Mouse (Mus musculus): ENCODE results near the gene Plppr4. TPM values are rescaled to one million over a fixed set of nuclear protein-coding genes. Genes with fewer than 3 reads are reported as not detected.

Plppr4 gene
- polyA plus RNA-seq, 1 experiment from 2014 or later: 0.41 TPM

DNA sequence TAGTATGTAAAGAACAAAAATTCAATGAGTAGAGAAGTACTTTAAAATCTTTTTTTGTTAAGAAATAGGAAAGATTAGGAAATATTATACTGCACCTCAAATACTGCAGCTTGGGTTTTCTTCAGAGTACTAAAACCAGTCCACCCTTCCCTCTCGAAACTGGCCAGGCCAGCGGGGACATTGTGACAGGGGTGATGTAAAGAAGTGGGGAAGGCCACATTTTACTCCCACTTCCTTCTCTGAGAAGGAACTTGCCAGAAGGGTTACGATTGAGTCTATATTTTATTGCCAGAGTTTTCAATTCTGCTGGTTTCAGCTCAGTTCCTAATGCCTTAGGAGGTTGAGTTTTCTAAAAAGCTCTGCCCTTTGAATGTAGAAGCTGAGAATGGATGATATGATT lies 41.0 kb downstream of the Plppr4 start:
- Histone ChIP-seq H3K27me3 (no peaks in the 10 kb centered on the region), H3K4me3 (no peak overlapping the region), H3K36me3 (no peaks in the 10 kb centered on the region), H3K27ac (no peak overlapping the region), H3K4me2 (replicated peaks) (no peak overlapping the region), H3K9ac (no peak overlapping the region), H3K9me3 (no peaks in the 10 kb centered on the region), H3K4me1 (no peaks in the 10 kb centered on the region)
- 83% methylated on average over 3 of the region's 3 CpGs for WGBS
- ATAC-seq (ENCODE audit: low FRiP score, low read depth): no peak

DNA sequence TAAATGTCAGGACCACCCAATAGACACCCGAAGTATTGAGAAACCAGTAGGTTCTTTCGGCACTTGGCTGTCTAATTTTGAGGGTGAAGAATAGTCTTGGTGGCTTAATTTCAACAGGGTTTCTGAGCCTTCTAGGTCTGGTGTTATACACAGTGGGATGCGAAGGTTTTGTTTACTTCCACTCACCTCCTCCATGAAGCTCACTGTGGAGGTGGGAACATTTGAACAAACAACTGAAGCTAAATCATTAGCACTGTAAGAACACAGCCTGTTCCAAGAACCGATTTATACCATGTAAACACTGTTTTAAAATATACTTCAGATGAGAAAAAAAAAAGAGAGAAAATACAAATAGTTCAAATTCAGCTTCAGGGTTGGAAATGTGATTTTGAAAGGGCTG lies 47.3 kb downstream of the Plppr4 start:
- Histone ChIP-seq H3K4me2 (replicated peaks) (no peak overlapping the region), H3K4me3 (no peak overlapping the region), H3K27ac (no peak overlapping the region), H3K4me1 (no peaks in the 10 kb centered on the region), H3K9ac (no peak overlapping the region), H3K27me3 (no peaks in the 10 kb centered on the region), H3K36me3 (no peaks in the 10 kb centered on the region), H3K9me3 (no peaks in the 10 kb centered on the region)
- no peak for ATAC-seq (ENCODE audit: low FRiP score, low read depth)
- 88% methylated on average over 4 of the region's 4 CpGs for WGBS

DNA sequence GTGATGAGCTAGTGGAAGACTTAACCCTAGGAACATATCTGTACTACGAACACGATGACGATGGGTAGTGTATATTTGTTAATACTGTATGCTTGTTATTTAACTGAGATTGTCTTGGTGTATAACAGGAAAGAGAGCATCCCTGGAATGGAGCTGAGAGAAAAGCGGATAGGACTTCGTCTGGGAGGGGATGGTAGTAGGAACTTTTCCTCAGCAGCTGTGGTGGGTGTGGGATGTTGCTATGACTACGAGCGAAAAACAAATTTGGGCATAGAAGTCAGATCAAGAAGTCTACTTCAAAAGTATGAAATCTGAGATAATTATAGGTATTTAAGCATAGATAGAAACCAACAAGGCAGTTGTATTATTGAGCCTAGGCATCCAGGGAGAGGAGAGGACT lies 48.6 kb downstream of the Plppr4 start:
- no peaks in the 10 kb centered on the region for H3K9me3 ChIP-seq
- H3K4me2 ChIP-seq (replicated peaks): no peak overlapping the region
- no peaks in the 10 kb centered on the region for H3K36me3 ChIP-seq
- ATAC-seq (ENCODE audit: low FRiP score, low read depth): no peak
- WGBS: 91% methylated on average over 7 of the region's 7 CpGs
- H3K9ac ChIP-seq: no peak overlapping the region
- H3K4me3 ChIP-seq: no peak overlapping the region
- H3K27ac ChIP-seq: no peak overlapping the region
- no peaks in the 10 kb centered on the region for H3K4me1 ChIP-seq
- H3K27me3 ChIP-seq: no peaks in the 10 kb centered on the region

DNA sequence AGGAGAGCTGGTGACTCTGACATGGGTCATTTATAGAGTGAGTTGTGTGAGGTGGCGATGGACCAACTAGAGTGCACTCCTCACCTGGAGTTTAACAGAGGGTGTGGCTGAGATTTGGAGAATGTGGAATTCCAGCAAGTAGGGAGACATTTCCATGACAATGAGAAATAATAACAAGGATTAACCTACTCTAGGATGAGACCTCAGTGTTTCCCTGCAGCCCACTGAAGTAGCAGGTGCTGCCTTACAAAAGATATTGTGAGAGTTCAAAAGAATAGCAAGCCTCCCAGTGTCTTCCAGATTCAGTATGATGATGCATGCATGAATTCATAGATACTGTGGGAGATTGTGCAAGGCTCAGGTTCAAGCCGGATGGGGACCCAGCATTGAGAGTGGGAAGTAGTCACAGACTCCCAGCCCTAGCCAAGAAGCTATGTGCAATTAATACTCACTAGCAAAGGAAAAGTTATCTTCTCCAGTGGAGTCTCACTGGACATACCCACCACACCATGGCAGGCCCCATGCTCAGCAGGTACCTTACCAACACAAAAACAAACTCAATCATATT lies 49.8 kb downstream of the Plppr4 start:
- no peaks in the 10 kb centered on the region for H3K4me1 ChIP-seq
- no peak overlapping the region for H3K4me2 ChIP-seq (replicated peaks)
- no peaks in the 10 kb centered on the region for H3K36me3 ChIP-seq
- ATAC-seq (ENCODE audit: low FRiP score, low read depth): no peak
- WGBS: 81% methylated on average over 2 of the region's 2 CpGs
- H3K27me3 ChIP-seq: no peaks in the 10 kb centered on the region
- no peaks in the 10 kb centered on the region for H3K9me3 ChIP-seq
- no peak overlapping the region for H3K4me3 ChIP-seq
- H3K27ac ChIP-seq: no peak overlapping the region
- no peak overlapping the region for H3K9ac ChIP-seq

DNA sequence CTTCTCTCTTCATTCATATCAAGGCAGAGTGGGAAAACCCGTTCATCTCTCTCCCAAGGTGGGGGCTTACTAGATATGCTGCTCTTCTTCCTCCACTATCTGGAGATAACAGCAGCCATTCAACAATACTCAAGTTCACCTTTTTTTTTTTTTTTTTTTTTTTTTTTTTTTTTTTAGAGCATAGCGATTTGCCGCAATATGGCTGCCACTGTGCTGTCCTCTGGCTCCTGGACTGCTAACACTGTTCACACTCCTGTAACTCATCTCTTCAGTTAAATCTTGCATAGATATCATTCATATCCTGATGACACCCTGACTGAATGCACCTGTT lies 51.1 kb downstream of the Plppr4 start:
- Histone ChIP-seq H3K27ac (no peak overlapping the region), H3K4me2 (replicated peaks) (no peak overlapping the region), H3K9me3 (no peaks in the 10 kb centered on the region), H3K27me3 (no peaks in the 10 kb centered on the region), H3K4me1 (no peaks in the 10 kb centered on the region), H3K36me3 (no peaks in the 10 kb centered on the region), H3K9ac (no peak overlapping the region), H3K4me3 (no peak overlapping the region)
- WGBS: 94% methylated on average over 3 of the region's 3 CpGs
- no peak for ATAC-seq (ENCODE audit: low FRiP score, low read depth)

DNA sequence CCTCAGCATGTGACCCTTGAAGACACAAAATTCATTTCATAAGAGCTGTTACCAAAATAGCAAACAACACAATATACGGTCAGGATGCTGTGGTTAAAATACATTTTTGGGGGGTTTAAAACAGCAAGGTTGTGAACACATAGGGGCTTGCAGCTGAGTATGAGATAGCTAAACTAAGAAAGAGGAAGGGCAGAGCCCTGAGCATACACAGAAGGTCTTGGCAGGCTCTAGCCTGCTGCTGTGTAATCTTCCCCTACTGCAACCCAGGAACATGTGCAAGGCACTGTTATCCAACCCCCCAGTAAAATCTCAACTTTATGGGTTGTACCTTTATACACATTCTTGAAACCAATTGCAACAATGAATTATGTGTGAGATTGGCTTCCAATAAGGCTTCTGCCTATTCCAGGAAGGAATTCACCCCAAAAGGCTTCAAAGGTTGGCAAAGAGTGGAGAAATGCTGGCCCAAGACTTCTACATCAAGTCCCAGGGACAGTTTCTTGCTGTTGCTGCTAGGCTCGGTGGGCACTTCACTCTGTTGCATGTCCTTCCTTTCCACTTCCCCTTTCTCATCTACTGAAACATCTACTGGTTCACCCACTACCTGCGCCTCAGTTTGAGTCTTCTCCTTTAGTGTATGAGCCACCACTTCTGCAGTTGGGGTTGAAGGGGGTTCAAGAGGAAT lies 51.6 kb downstream of the Plppr4 start:
- 84% methylated on average over 3 of the region's 3 CpGs for WGBS

DNA sequence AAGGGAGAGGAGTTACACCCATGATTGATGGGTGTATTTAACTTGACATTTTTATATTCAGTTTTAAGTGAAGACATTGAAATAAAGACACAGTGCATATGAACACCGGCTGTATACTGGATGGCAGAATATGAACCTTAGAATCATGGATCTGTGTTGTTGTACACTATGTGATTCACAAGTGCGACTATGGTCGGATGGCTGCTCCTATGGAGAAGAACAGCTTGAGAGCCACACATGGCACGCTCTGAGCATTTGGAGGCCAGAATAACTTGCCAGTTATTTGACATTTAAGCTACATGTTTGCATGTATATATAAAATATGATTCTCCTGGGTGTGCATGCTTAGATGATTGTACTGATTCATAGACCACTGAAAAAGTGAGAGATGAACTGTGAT lies 53.1 kb downstream of the Plppr4 start:
- ATAC-seq (ENCODE audit: low FRiP score, low read depth): no peak
- Histone ChIP-seq H3K4me3 (no peak overlapping the region), H3K9me3 (no peaks in the 10 kb centered on the region), H3K4me2 (replicated peaks) (no peak overlapping the region), H3K27me3 (no peaks in the 10 kb centered on the region), H3K4me1 (no peaks in the 10 kb centered on the region), H3K27ac (no peak overlapping the region), H3K36me3 (no peaks in the 10 kb centered on the region), H3K9ac (no peak overlapping the region)
- 90% methylated on average over 4 of the region's 4 CpGs for WGBS

More for the DNA sequence above, 51.6 kb downstream of the Plppr4 start:
- Histone ChIP-seq H3K9me3 (no peaks in the 10 kb centered on the region), H3K36me3 (no peaks in the 10 kb centered on the region), H3K27me3 (no peaks in the 10 kb centered on the region), H3K27ac (no peak overlapping the region), H3K4me1 (no peaks in the 10 kb centered on the region), H3K4me3 (no peak overlapping the region), H3K4me2 (replicated peaks) (no peak overlapping the region), H3K9ac (no peak overlapping the region)
- ATAC-seq (ENCODE audit: low FRiP score, low read depth): no peak

DNA sequence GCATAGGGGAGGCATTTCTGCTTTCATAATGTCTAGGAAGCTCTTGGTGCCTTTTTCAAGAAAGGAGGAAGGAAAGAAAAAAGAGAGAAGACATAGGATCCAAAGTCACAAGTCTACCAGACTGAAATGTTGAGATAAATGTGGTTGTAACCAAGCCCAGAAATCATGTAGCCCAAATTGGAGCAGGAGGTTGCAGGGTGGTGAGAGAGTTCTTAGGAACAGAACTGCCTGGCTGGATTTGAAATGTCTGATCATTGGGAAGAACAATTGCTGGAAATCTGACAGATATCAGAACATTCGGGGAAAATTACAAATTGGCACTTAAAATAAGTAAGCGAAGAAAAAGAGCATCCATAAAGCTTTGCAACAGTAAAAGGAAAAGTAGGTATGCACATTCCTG lies 56.6 kb downstream of the Plppr4 start:
- no peaks in the 10 kb centered on the region for H3K9me3 ChIP-seq
- no peaks in the 10 kb centered on the region for H3K4me1 ChIP-seq
- no peak for ATAC-seq (ENCODE audit: low FRiP score, low read depth)
- H3K4me3 ChIP-seq: no peak overlapping the region
- H3K4me2 ChIP-seq (replicated peaks): no peak overlapping the region
- H3K36me3 ChIP-seq: no peaks in the 10 kb centered on the region
- no peak overlapping the region for H3K27ac ChIP-seq
- WGBS: 92% methylated on average over 2 of the region's 2 CpGs
- H3K27me3 ChIP-seq: no peaks in the 10 kb centered on the region
- H3K9ac ChIP-seq: no peak overlapping the region

DNA sequence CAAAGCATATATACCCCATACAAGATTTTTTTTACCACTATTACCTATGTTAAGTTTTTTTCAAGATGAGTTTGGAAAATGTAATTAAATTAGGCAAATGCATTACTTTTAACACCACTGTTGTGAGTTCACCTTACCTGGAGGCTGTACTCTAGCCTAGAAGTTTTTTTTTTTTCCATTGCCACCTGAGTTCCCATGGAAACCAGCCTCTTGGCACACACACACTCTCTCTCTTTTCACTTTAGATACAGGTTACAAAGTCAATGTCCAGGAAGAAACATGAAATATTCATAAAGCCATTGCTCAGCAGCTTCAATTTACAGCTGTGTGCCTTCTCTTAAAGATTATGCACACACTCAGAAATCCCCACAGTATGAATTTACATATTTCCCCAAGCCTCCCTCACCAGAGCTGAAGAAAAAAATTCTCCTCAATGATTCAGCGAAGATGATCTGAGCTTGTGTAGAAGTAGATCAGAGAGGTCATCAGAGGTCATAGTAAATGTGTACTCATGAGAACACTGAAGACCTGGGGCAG lies 59.9 kb downstream of the Plppr4 start:
- Histone ChIP-seq H3K9ac (no peak overlapping the region), H3K4me1 (no peaks in the 10 kb centered on the region), H3K27ac (no peak overlapping the region), H3K4me2 (replicated peaks) (no peak overlapping the region), H3K27me3 (no peaks in the 10 kb centered on the region), H3K9me3 (no peaks in the 10 kb centered on the region), H3K36me3 (no peaks in the 10 kb centered on the region), H3K4me3 (no peak overlapping the region)
- WGBS: 81% methylated on average over 1 of the region's 1 CpGs
- no peak for ATAC-seq (ENCODE audit: low FRiP score, low read depth)

DNA sequence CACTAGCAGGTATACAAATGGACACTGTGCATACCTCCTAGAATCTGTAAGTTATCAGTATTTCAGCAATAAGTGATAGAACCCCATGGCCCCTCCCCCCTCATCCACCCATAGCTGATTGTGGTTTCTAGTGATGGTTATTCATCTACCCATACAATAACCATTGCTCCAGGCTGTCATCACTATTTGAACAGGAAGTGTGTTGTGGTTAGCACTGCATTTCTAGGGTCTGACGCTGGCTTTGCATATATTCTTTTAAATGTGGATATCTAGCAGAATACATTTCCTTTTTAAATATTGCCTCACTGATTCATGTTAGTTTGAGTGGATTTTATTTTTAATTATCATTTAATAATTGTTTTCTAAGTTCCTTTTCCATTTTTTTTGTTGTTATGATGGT lies 62.9 kb downstream of the Plppr4 start:
- no peak for ATAC-seq (ENCODE audit: low FRiP score, low read depth)
- Histone ChIP-seq H3K4me3 (no peak overlapping the region), H3K9ac (no peak overlapping the region), H3K36me3 (no peaks in the 10 kb centered on the region), H3K4me1 (no peaks in the 10 kb centered on the region), H3K4me2 (replicated peaks) (no peak overlapping the region), H3K9me3 (no peaks in the 10 kb centered on the region), H3K27ac (no peak overlapping the region), H3K27me3 (no peaks in the 10 kb centered on the region)
- 78% methylated on average over 1 of the region's 1 CpGs for WGBS

DNA sequence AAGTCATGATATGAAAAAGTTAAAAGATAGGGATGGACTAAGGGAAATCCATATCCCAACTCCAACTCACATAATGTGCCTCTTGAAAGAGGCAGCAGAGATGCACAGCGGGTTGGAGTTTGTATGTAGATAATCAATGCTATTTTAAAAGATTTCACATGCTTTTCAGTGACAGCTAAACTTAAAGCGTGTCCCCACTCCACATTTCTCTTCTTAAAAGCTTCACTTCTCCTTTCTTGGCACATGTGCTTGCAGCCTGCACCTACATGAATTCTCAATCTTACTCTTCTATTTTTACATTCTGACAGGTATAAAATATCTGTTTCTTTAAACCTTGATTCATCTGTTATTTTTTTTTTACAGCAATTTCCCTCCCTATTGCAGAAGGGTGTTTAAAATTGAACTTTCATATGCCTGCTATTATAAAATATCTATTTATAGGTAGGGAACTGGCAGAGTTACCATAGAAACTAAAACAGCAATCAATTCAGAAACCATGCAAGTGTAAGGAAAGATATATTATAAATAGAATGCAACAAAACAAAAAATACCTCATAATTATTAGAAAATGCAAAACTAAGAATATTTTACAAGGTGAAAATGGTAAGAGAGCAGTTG lies 66.3 kb downstream of the Plppr4 start:
- H3K9me3 ChIP-seq: no peaks in the 10 kb centered on the region
- H3K4me1 ChIP-seq: no peaks in the 10 kb centered on the region
- H3K36me3 ChIP-seq: no peaks in the 10 kb centered on the region
- no peak overlapping the region for H3K4me2 ChIP-seq (replicated peaks)
- ATAC-seq (ENCODE audit: low FRiP score, low read depth): no peak
- WGBS: 70% methylated on average over 2 of the region's 2 CpGs
- no peak overlapping the region for H3K27ac ChIP-seq
- no peak overlapping the region for H3K9ac ChIP-seq
- no peaks in the 10 kb centered on the region for H3K27me3 ChIP-seq
- H3K4me3 ChIP-seq: no peak overlapping the region

All from limb, embryonic 13.5 days (tissue).